Mouse (Mus musculus) midbrain, embryonic 15.5 days (tissue): ENCODE data around the gene Wdr81. TPM values are rescaled to one million over a fixed set of nuclear protein-coding genes. Genes with fewer than 3 reads are reported as not detected.

Experiments
- ATAC-seq: fragments of 200-750 bp; cut with Nextera tagmentation; replicated peaks from 2 replicates; pipeline ENCODE4 v1.8.0; 2017; ENCODE audit warnings: moderate TSS enrichment
- H3K27ac ChIP-seq: fragments of 300-500 bp; sonication (generic); 2 replicates; pipeline ENCODE4 v1.5.1; 2015; ENCODE audit warnings: mild to moderate bottlenecking, inconsistent platforms
- H3K27me3 ChIP-seq: fragments of 300-500 bp; sonication (generic); replicated peaks from 2 replicates; pipeline ENCODE4 v1.6.1; 2015; ENCODE audit warnings: inconsistent platforms
- H3K36me3 ChIP-seq: fragments of 300-500 bp; sonication (generic); replicated peaks from 2 replicates; pipeline ENCODE4 v1.6.1; 2015; ENCODE audit warnings: inconsistent platforms
- H3K4me1 ChIP-seq: fragments of 300-500 bp; sonication (generic); 2 replicates; pipeline ENCODE4 v1.6.1; 2015; ENCODE audit warnings: inconsistent platforms
- H3K4me2 ChIP-seq: fragments of 300-500 bp; sonication (generic); 2 replicates; pipeline ENCODE4 v1.6.1; 2015; ENCODE audit warnings: inconsistent platforms, mild to moderate bottlenecking, moderate library complexity
- H3K4me3 ChIP-seq: fragments of 300-500 bp; sonication (generic); 2 replicates; pipeline ENCODE4 v1.5.1; 2015; ENCODE audit warnings: mild to moderate bottlenecking, inconsistent platforms
- H3K9ac ChIP-seq: fragments of 300-500 bp; sonication (generic); 2 replicates; pipeline ENCODE4 v1.6.1; 2015; ENCODE audit warnings: mild to moderate bottlenecking, inconsistent platforms
- H3K9me3 ChIP-seq: fragments of 300-500 bp; sonication (generic); 2 replicates; pipeline ENCODE4 v1.6.1; 2016; ENCODE audit warnings: inconsistent platforms
- WGBS: fragments of 180-500 bp; shearing (Covaris S2); methylation state at CpG from one replicate; pipeline ENCODE4 v1.1.7; 2015; ENCODE audit warnings: mixed read lengths; 5-methylcytosine and 5-hydroxymethylcytosine counted together
- polyA plus RNA-seq: library from polyadenylated mRNA; unstranded; fragments of >200 nt; fragmentation: Nextera tagmentation; extraction: Ambion mirVana; gene quantifications from 2 replicates; pipeline ENCODE4 v1.2.1, GENCODE M21; 2015

Gene Wdr81
- polyA plus RNA-seq, 1 experiment from 2014 or later: 8.4 TPM

GRCm38 (mm10) chr11:75423091-75423490 lies 31.4 kb downstream of the Wdr81 start:
- no peak for ATAC-seq
- Histone ChIP-seq H3K36me3 (no peaks in the 10 kb centered on the region), H3K27me3 (no peaks in the 10 kb centered on the region), H3K9me3 (no peaks in the 10 kb centered on the region), H3K4me1 (no peaks in the 10 kb centered on the region), H3K9ac (no peak overlapping the region), H3K4me3 (no peak overlapping the region), H3K4me2 (no peak overlapping the region), H3K27ac (no peak overlapping the region)
- WGBS: 88% methylated on average over 3 of the region's 3 CpGs

GRCm38 (mm10) chr11:75422013-75422792 lies 32.3 kb downstream of the Wdr81 start, which contains the start of gene Serpinf1:
TSS of gene Serpinf1 (minus strand) at chr11:75422701.
- Histone ChIP-seq H3K4me3 (no peak within 1 kb of the TSS), H3K9ac (no peak within 1 kb of the TSS), H3K36me3 (no peaks in the 10 kb centered on the region), H3K4me2 (no peak within 1 kb of the TSS), H3K9me3 (no peaks in the 10 kb centered on the region), H3K27ac (no peak within 1 kb of the TSS), H3K4me1 (no peaks in the 10 kb centered on the region), H3K27me3 (no peaks in the 10 kb centered on the region)
- 59% methylated on average over 10 of the region's 10 CpGs for WGBS
- ATAC-seq: no peak

- Histone ChIP-seq H3K4me3 (no peak overlapping the region), H3K4me1 (no peaks in the 10 kb centered on the region), H3K27me3 (no peaks in the 10 kb centered on the region), H3K9ac (no peak overlapping the region), H3K9me3 (no peaks in the 10 kb centered on the region), H3K36me3 (no peaks in the 10 kb centered on the region), H3K27ac (no peak overlapping the region), H3K4me2 (no peak overlapping the region)
- ATAC-seq: no peak
- WGBS: 47% methylated on average over 6 of the region's 6 CpGs
Measured at GRCm38 (mm10) chr11:75421375-75422012, 33.0 kb downstream of the Wdr81 start.

DNA sequence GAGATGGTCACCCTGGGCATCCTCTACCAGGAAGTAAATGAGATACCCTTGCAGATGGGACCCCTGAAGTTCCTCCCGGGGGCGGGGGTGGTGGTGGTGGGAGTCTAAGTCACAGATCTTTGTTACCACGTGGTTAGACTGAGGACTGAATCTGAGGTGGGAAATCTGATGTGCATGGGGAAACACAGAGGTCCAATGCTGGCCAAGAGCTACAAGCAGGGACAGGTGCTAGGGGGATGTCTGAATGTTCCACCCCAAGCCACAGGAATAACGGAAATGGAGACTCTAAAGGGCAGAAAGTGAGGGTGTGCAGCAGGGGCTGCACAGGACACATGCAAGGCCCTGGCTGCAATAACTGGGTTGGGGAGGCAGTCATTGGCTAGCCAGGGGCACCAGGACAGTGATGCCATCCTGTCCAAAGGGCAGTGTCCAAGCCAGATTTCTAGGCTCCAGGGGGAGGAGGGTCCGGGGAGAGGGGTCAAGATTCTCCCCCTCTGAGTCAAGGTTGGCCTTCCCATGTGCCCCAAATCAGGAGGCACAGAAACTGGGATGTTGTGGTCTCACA lies 33.6 kb downstream of the Wdr81 start:
- no peak overlapping the region for H3K4me2 ChIP-seq

DNA sequence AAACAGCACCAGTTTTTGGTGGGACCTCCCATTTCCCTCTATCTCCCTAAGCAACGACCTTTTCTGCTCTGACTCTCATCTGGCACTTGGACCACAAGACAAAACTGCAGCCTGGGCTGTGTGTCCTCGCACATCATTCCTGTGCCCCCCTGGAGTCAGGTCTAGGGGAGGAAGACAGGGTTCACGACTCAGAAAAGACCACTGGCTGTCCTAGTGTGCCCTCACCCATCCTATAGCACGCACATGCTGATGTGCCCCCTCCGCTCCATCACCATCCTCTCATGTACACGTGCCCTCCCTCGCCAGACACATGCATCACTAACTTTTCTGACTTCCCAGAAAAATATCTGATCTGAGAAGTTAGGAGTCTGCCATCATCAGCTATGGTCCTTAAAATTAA lies 34.5 kb downstream of the Wdr81 start:
- WGBS: 83% methylated on average over 7 of the region's 7 CpGs
- ATAC-seq: no peak
- H3K36me3 ChIP-seq: no peaks in the 10 kb centered on the region

More for the DNA sequence above, 33.6 kb downstream of the Wdr81 start:
- no peak for ATAC-seq
- Histone ChIP-seq H3K4me1 (no peaks in the 10 kb centered on the region), H3K9me3 (no peaks in the 10 kb centered on the region), H3K27ac (no peak overlapping the region), H3K36me3 (no peaks in the 10 kb centered on the region), H3K4me3 (no peak overlapping the region), H3K9ac (no peak overlapping the region), H3K27me3 (no peaks in the 10 kb centered on the region)
- 73% methylated on average over 5 of the region's 5 CpGs for WGBS

GRCm38 (mm10) chr11:75415994-75416393 lies 38.5 kb downstream of the Wdr81 start:
- H3K4me2 ChIP-seq: no peak overlapping the region
- 88% methylated on average over 13 of the region's 13 CpGs for WGBS
- no peaks in the 10 kb centered on the region for H3K9me3 ChIP-seq
- no peak for ATAC-seq
- no peak overlapping the region for H3K4me3 ChIP-seq
- H3K27ac ChIP-seq: no peak overlapping the region
- no peaks in the 10 kb centered on the region for H3K4me1 ChIP-seq
- no peak overlapping the region for H3K9ac ChIP-seq
- H3K36me3 ChIP-seq: no peaks in the 10 kb centered on the region
- no peaks in the 10 kb centered on the region for H3K27me3 ChIP-seq

More for the DNA sequence above, 34.5 kb downstream of the Wdr81 start:
- H3K4me3 ChIP-seq: no peak overlapping the region
- no peak overlapping the region for H3K4me2 ChIP-seq
- no peaks in the 10 kb centered on the region for H3K27me3 ChIP-seq
- H3K27ac ChIP-seq: no peak overlapping the region
- no peaks in the 10 kb centered on the region for H3K9me3 ChIP-seq
- no peaks in the 10 kb centered on the region for H3K4me1 ChIP-seq
- H3K9ac ChIP-seq: no peak overlapping the region

DNA sequence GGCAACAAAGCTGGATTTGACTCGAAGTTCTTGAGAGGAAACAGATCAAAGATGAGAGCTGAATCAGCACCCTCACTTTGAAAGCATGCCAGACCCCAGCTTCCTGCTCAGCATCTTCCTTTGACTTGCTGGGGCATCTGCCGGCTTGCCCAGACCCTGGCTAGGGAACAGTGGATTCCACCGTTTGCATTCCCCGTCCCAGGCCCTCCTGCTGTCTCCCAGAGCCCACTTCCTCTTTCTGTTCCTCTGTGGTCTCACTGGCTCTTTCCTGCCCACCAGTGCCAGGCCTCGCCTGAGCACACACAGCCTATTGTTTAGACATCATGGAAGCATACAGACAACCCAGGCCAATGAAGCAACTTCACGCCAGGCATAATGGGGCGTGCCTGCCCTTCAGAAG lies 39.4 kb downstream of the Wdr81 start:
- H3K27ac ChIP-seq: no peak overlapping the region
- H3K9ac ChIP-seq: no peak overlapping the region
- no peak overlapping the region for H3K4me3 ChIP-seq
- no peak overlapping the region for H3K4me2 ChIP-seq
- H3K4me1 ChIP-seq: no peaks in the 10 kb centered on the region
- no peak for ATAC-seq
- no peaks in the 10 kb centered on the region for H3K9me3 ChIP-seq
- H3K36me3 ChIP-seq: no peaks in the 10 kb centered on the region
- H3K27me3 ChIP-seq: no peaks in the 10 kb centered on the region
- 43% methylated on average over 7 of the region's 7 CpGs for WGBS

GRCm38 (mm10) chr11:75410591-75410990 lies 43.9 kb downstream of the Wdr81 start:
- ATAC-seq: no peak
- 94% methylated on average over 7 of the region's 7 CpGs for WGBS
- Histone ChIP-seq H3K9me3 (no peaks in the 10 kb centered on the region), H3K27ac (no peak overlapping the region), H3K36me3 (no peaks in the 10 kb centered on the region), H3K9ac (no peak overlapping the region), H3K4me1 (no peaks in the 10 kb centered on the region), H3K4me3 (no peak overlapping the region), H3K27me3 (no peaks in the 10 kb centered on the region), H3K4me2 (no peak overlapping the region)

- Histone ChIP-seq H3K4me1 (no peaks in the 10 kb centered on the region), H3K9ac (no peak overlapping the region), H3K4me2 (no peak overlapping the region), H3K27me3 (no peaks in the 10 kb centered on the region), H3K36me3 (no peaks in the 10 kb centered on the region), H3K27ac (no peak overlapping the region), H3K4me3 (no peak overlapping the region), H3K9me3 (no peaks in the 10 kb centered on the region)
- ATAC-seq: no peak
- WGBS: 73% methylated on average over 17 of the region's 17 CpGs
Measured at GRCm38 (mm10) chr11:75409679-75410575, 44.6 kb downstream of the Wdr81 start.

GRCm38 (mm10) chr11:75406865-75407264 lies 47.7 kb downstream of the Wdr81 start:
- no peak overlapping the region for H3K9ac ChIP-seq
- H3K4me2 ChIP-seq: no peak overlapping the region
- H3K27me3 ChIP-seq: no peaks in the 10 kb centered on the region
- 47% methylated on average over 3 of the region's 3 CpGs for WGBS
- H3K4me1 ChIP-seq: no peaks in the 10 kb centered on the region
- H3K27ac ChIP-seq: no peak overlapping the region
- no peaks in the 10 kb centered on the region for H3K9me3 ChIP-seq
- H3K4me3 ChIP-seq: no peak overlapping the region
- no peaks in the 10 kb centered on the region for H3K36me3 ChIP-seq
- no peak for ATAC-seq

DNA sequence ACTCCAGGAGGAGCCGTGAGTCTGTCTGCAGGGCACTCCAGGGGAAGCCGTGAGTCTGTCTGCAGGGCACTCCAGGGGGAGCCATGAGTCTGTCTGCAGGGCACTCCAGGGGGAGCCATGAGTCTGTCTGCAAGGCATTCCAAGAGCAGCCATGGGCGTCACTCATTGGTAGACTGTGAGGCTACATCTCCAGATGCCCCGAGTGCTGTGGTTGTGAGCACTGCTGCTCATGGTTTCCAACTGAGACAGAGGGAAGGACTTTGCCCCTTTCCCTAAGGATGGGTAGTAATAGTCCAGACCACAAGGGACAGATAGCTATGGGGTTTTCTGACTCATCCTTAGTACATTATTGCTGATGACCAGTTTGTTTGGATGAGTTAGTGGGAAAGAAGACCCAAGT lies 48.4 kb downstream of the Wdr81 start:
- ATAC-seq: no peak
- Histone ChIP-seq H3K9me3 (no peaks in the 10 kb centered on the region), H3K27ac (no peak overlapping the region), H3K4me3 (no peak overlapping the region), H3K27me3 (no peaks in the 10 kb centered on the region), H3K4me1 (no peaks in the 10 kb centered on the region), H3K36me3 (no peaks in the 10 kb centered on the region), H3K4me2 (no peak overlapping the region), H3K9ac (no peak overlapping the region)
- WGBS: 75% methylated on average over 4 of the region's 4 CpGs

DNA sequence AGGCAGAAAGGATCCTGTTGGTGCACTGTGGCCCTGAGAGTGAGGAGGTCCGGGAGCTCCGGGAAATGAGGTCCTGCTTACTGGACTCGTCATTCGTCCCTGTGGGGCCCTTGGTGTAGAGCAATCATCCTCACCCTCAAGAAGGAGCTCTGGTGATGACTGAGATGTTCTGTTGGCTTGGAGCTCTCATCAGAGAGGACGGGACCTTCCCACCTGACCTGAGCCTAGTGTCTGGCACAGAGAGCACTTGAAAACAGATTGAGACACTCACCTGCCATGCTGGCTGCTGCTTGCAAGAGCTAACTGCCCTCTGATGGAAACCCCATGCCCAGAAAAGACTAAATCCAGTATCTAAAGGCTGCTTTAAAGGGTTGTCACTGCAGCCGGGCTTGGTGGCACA lies 49.7 kb downstream of the Wdr81 start:
- ATAC-seq: no peak
- no peak overlapping the region for H3K9ac ChIP-seq
- H3K27ac ChIP-seq: no peak overlapping the region
- no peaks in the 10 kb centered on the region for H3K36me3 ChIP-seq
- H3K4me2 ChIP-seq: no peak overlapping the region
- no peaks in the 10 kb centered on the region for H3K27me3 ChIP-seq
- no peaks in the 10 kb centered on the region for H3K9me3 ChIP-seq
- 89% methylated on average over 6 of the region's 6 CpGs for WGBS
- no peak overlapping the region for H3K4me3 ChIP-seq
- H3K4me1 ChIP-seq: no peaks in the 10 kb centered on the region
